Mouse (Mus musculus): ENCODE measurements at regions not wholly inside any gene's neighbourhood (a gene's known extent, or its start where the extent isn't known, plus 50 kb on each side); places are given as distances from the start of the nearest gene placed in this dataset.

DNA sequence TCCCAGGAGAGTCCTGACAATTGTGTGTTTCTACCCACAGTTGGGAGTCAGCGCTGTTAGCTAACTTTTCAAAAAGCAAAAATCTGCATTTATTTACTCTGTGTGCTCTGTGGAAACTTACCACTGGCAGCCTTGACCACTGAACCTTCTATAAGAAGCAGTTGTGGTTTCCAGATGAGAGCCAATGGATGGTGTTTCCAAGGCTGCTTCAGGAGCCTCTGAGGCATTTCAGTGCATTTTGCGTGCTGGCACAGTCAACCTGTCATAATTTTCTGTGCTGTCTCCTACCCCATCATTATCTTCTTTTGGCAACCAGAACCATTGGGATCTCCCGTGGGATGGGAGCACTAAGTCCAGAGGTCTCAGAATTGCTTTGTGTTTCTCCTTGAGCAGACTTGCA is 60.3 kb downstream of the 4930544G11Rik start:
- no peak for DNase-seq

DNA sequence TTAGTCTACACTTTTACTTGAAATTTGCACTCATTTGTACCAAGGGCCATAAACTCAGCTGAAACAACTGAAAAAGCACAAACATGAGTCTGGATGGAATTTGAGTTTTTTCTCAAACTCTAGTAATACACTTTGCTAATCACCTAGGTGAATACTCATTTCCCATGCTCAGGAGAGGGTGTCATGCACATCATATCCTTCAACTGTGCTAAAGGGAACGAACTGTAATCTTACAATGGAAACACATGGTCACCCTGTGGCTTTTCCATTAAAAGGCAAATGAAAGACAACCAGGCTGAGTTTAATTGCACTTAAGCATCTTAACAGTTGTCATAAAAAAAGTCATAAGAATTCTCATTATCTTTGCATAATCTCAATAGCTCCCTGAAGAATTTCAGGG is 71.1 kb downstream of the 4930544G11Rik start:
- DNase-seq = no peak

- DNase-seq = no peak
Observed at GRCm38 (mm10) chr6:66036789-66037188, 84.4 kb downstream of the 4930544G11Rik start.

GRCm38 (mm10) chr6:66051852-66052251 is 99.4 kb downstream of the 4930544G11Rik start:
- DNase-seq = no peak

DNA sequence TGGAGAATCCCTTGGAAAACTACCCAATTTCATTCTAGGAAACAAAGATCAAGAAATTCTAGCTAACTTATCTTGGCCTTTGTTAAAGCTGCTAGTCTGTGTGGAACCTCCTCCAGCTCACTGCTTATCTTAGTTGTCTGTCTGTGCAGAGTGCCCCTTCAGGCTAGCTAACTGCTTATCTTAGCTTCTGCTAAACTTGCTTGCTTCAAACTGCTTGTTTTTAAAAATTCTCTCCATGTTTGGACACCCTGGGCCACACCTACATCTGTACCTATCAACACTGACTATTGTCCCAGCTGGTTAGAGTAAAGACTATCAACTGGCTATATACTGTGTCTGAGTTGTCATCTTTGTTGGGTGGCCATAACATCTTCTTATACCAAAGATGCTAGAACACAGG is 100.0 kb downstream of the 4930544G11Rik start:
- no peak for DNase-seq

DNA sequence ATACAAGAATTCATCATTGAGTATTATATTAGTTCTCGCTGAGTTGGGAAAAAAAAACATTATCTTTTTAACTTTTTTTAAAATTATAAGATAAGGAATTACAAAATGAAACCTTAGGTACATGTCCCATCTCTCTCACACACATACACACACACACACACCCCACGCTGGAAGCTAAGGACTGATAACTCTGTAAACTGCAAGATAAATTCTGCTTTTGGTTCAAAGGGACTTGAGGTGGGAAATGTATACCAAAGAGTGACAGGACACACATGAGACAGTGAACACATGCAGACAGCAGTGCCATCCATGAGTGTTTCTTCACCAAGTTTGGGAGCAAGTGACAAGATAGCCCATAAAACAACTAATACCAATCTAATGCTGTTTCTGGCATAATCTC is 100.8 kb downstream of the 4930544G11Rik start:
- no peak for DNase-seq

DNA sequence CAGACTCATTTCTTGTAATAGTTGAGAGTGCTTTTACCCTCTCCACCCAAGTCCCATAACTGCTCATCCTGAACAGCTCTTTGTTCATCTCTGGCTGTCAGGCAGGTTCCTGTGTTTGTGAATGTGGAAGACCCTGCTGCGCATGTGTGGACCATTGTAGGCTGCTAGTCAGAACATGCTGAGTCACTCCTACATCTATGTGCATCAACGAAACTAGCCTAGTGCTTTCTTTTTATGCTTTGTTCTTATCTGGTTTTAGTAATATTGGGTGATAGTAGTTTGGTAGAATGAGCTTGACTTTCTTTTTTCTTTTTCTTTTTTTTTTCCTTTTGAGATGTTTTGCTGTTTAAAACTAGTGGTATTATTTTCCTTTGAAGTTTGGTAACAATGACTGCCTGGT is 116.5 kb downstream of the 4930544G11Rik start:
- no peak for DNase-seq

DNA sequence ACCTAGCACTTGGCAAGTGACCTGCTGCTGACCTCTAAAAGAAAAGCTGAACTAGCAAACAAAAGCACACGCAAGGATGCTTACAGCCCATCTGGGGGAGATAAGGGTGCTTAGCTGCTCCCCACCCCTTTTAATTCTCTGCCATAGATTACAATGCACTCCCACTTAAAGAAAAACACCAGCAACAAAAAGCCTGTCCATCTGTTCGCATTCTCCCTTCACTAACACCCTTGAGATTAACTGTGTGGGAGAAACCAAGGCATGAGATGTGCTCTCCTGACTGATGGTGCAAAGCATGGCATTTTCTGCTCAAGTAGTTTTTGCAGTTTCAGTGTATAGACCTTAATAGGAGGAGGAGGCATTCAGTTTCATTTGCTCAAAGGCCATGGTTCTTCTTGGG is 125.0 kb downstream of the 4930544G11Rik start:
- no peak for DNase-seq

- no peak for DNase-seq
Observed at GRCm38 (mm10) chr6:66078769-66079168, 126.4 kb downstream of the 4930544G11Rik start.

DNA sequence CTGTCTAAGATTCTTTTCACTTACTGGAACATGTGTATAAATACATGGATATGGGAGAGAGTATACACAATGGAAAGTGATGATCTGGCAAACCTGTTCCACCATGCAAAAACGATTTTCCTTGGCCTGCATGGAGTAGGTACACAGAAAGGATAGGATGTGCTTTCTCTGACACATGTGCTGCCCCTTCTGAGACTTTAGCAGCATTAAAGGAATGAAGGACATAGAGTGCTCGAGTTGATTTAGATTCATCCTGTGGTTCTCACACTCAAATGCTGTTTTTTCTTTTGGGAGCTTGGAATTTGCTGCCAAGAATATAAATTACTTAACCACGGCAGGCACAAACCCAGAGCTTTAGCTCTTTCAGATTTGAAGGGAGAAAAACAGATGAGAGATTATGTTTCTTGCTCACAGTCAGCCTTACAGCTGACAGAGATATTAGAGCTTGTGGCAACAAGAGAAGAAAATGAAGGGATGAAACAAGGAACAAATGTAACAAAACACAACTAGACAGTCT is 149.2 kb downstream of the 4930544G11Rik start:
- DNase-seq = no peak

DNA sequence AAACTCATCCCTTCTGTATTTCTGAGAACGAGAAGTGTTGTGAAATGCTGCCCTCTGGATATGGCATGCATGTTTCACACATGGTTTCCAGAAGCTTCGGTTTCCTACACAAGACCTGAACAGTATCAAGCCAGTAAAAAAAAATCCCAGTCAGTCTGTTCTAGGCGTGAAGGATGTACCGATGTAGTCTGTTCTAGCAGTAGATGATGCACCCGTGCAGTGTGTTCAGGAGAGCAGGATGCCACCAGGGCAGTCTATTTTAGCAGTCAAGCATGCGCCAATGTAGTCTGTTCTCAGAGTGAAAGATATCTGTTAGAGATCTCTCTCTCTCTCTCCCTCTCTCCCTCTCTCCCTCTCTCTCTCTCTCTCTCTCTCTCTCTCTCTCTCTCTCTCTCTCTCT is 162.0 kb downstream of the 4930544G11Rik start:
- DNase-seq = no peak

DNA sequence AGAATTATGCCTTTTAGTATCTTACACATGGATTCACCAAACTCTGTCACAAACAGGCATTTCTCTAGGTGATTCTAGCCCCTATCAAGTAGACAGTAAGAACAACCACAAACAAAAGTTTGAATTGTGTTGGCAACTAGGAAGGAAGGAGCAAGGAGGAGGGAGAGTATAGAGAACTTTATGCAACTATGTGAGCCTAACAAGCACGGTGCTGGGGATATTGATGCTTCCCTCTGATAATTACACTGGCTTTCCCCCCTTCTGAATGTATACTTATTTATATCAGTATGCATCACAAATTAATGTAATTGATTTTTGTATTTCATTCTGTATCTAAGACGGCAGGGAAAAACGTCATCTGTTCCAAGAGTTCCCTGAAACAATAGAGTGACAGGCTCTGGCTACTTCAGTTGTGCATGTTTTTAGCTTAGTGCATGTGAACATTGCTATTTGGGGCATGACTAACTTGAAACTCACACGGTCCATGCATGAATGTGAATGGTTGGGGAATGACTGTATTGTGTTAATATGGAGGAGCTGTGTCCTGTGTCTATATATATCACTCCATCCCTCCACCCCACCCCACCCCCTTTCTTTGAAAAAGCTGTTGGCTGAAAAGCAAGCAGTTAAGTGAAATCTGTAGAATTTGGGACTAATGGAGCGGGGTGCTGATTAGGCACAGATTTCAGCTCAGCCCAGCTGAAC is 169.2 kb downstream of the 4930544G11Rik start:
- no peak for DNase-seq

- no peak for DNase-seq
Observed at GRCm38 (mm10) chr6:66124292-66124691, 171.9 kb downstream of the 4930544G11Rik start.

DNA sequence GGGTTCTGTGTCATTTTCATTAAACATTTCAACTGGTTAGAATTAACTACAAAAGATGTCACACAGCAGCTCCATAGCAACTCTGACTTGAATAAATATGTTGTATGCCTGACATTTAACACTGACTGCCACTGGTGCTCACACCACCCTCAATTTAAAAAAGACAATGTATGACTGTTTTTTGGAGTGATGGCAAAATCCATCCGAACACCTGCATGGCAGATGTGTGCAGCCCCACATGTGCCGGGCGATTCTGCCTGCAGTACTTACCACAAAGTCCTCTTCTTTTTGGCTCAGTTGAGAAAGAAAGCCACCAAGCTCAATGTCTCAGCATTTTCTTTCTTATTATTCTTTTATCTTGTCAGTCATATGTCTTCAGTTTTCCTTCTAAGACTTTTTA is 199.4 kb downstream of the 4930544G11Rik start:
- DNase-seq = no peak

- no peak for DNase-seq
Observed at GRCm38 (mm10) chr6:66154831-66155230, 202.4 kb downstream of the 4930544G11Rik start.

- no peak for DNase-seq
Observed at GRCm38 (mm10) chr6:66160805-66161204, 208.4 kb downstream of the 4930544G11Rik start.

- no peak for DNase-seq
Observed at GRCm38 (mm10) chr6:66168913-66169312, 216.5 kb downstream of the 4930544G11Rik start.

GRCm38 (mm10) chr6:66197990-66198389 is 245.6 kb downstream of the 4930544G11Rik start:
- no peak for DNase-seq

GRCm38 (mm10) chr6:66200136-66200790 is 247.9 kb downstream of the 4930544G11Rik start:
- DNase-seq = peak; percentile 1 to 2

DNA sequence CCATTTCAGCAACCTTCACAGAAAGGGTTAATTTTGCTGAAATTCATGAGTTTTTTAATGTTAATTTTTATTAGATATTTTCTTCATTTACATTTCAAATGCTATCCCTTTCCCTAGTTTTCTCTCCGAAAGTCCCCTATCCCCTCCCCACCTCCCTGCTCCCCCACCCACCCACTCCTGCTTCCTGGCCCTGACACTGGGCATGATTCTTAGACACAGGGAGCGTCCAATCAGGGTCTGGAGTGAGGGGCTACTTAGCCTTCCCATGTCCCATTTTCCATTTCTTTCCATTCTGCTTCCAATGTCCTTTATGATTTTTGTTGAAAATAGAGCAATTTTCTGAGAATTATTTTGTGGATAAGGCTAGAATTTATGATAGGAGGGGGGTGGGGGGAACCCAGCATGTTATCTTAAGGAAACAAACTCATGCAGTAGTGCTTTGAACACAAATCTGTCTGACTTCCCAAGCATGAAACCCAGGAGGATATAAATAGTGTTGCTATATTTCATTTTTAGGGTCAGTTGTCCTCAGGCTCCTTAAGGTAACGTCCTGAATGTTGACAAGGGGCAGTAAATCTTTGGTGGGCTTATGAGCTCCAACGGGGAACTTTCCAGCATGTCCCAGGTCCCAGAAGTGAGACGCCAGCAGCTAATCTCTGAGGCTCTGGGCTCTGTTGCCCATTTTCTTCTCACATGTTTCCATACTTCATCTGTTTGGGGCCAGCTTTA is 254.0 kb downstream of the 4930544G11Rik start:
- no peak for DNase-seq

DNA sequence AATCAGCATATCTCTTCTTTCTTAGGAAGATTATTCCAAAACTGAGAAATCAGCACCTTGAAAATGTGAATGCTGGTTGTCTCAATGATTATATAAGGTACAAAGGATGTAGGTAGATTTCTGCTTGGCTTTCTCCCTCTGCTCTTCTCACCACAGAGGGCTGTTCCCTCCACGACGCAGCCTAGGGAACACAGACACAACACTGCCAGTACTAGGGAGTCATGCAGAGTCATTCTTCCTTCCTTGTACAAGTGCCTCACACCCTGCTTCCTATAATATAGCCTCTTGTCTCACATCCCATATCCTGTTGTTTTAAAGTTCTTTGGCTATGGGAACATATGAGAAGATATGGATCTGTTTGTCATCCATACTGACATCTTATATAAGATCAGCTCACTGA is 265.1 kb downstream of the 4930544G11Rik start:
- no peak for DNase-seq

GRCm38 (mm10) chr6:66224164-66224903 is 271.9 kb downstream of the 4930544G11Rik start:
- DNase-seq = no peak

DNA sequence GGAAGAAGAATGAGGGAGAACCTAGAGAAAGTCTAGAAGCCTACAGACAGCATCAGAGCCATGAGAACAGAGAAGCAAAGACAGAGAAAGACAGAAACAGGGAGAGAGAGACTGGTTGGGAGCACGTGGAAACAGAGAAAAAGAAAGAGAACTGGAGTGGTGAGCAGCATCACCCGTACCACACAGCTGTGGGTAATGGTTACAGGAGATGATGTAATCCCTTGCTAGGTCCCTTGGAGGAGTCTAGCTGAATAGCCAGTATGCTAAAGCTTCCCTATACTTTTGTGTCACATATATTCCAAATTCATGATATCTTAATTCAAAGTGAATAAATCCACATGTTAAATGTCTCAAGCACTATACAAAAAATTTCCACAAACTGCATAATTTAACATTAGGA is 284.0 kb downstream of the 4930544G11Rik start:
- DNase-seq = no peak

Data from kidney, postnatal 36 days (tissue).